Mouse (Mus musculus) G1E (cell line): ENCODE data around the gene Wdr41. TPM values are rescaled to one million over a fixed set of nuclear protein-coding genes. Genes with fewer than 3 reads are reported as not detected.

ENCODE experiments used
- ATAC-seq: 2 replicates; pipeline ENCODE4 v1.8.0; 2016; ENCODE audit warnings: mild to moderate bottlenecking; ENCODE audit not compliant: insufficient number of reproducible peaks, poor library complexity, low FRiP score, severe bottlenecking; ENCODE audit errors: extremely low read depth
- DNase-seq: peaks from one replicate; pipeline ENCODE4 v3.0.0; 2012; ENCODE audit warnings: low spot score
- H3K27me3 ChIP-seq: 2 replicates; pipeline ENCODE4 v1.6.1; 2012; ENCODE audit warnings: mild to moderate bottlenecking, low read length, inconsistent platforms; ENCODE audit not compliant: insufficient read depth
- H3K36me3 ChIP-seq: replicated peaks from 2 replicates; pipeline ENCODE3; 2012; ENCODE audit warnings: mild to moderate bottlenecking, inconsistent platforms
- H3K4me1 ChIP-seq: 2 replicates; pipeline ENCODE4 v1.6.1; 2012; ENCODE audit warnings: low read depth, low read length, inconsistent platforms, mixed read lengths; ENCODE audit not compliant: insufficient read depth
- H3K4me3 ChIP-seq: 2 replicates; pipeline ENCODE4 v1.5.1; 2012; ENCODE audit warnings: low read depth, mild to moderate bottlenecking, inconsistent platforms, low read length, moderate library complexity, mixed read lengths
- H3K9me3 ChIP-seq: replicated peaks from 2 replicates; pipeline ENCODE4 v1.6.1; 2012; ENCODE audit warnings: inconsistent platforms
- CTCF ChIP-seq: IDR thresholded peaks from 2 replicates; pipeline ENCODE4 v1.5.1; 2012; ENCODE audit warnings: low read depth, low read length, inconsistent platforms, mixed read lengths
- GATA1 ChIP-seq: IDR thresholded peaks from 2 replicates; pipeline ENCODE4 v1.6.1; 2012; ENCODE audit warnings: borderline replicate concordance, low read length, inconsistent platforms, mixed read lengths
- GATA2 ChIP-seq: IDR thresholded peaks from 2 replicates; pipeline ENCODE4 v1.6.1; 2012; ENCODE audit warnings: low read depth, low read length, inconsistent platforms, borderline replicate concordance
- POLR2AphosphoS5 ChIP-seq: IDR thresholded peaks from 2 replicates; pipeline ENCODE4 v1.6.1; 2012; ENCODE audit warnings: low read depth, low read length, inconsistent platforms; ENCODE audit not compliant: insufficient replicate concordance
- TAL1 ChIP-seq: conservative IDR thresholded peaks from 2 replicates; pipeline ENCODE4 v1.6.1; 2012; ENCODE audit warnings: low read depth, low read length, inconsistent platforms, mixed read lengths
- polyA plus RNA-seq: library from polyadenylated mRNA; stranded (reverse); fragments of >175 nt; gene quantifications from 2 replicates; pipeline ENCODE4 v1.2.3, GENCODE M21; 2012
- total RNA-seq, 2 experiments: library from RNA; stranded (forward) in 1 of 2; stranded (reverse) in 1 of 2; fragments of 200-1000 nt in 1 of 2; fragments of >200 nt in 1 of 2; fragmentation: Nextera tagmentation in 1 of 2; gene quantifications; 2 replicates each; pipeline ENCODE4 v1.2.3; 2014 to 2017

Wdr41 gene
- total and polyA plus RNA-seq, 3 experiments = 5.3 to 26.2 (median 15.7) TPM

DNA sequence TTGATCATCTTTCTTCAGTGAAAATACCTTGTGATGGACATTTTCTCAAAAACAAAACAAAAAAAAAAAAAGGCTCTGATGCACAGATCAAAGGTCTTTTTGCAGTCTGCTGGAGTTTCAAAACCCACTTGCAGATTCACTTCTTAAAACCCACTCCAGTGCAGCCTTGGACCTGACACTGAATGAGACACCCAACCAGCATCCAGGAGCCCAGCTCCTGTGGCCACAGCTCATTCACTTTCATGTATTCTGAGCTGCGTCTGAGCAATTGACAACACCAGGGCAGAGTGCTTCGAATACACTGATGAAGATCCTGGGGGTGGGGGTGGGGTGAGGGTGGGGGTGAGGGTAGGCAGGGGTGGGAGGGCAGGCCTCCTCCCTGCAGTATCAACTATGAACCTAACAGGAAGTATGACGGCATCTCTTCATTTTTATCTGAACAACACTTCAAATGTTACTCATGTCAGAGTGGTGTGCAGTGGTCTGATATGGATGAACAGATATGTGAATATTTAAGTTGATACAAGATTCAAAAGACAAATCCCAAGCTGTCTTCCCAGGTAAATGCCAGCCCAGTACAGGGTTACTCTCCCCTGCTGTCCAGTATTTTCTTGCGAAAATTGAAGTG is 87.4 kb downstream of the Wdr41 start:
- ATAC-seq (no peak), DNase-seq (no peak)
- H3K9me3 ChIP-seq = no peaks in the 10 kb centered on the region
- no peaks in the 10 kb centered on the region for H3K36me3 ChIP-seq
- H3K27me3 ChIP-seq = peaks cover 9% of the 10 kb centered on the region
- H3K4me3 ChIP-seq = no peak overlapping the region
- H3K4me1 ChIP-seq = no peaks in the 10 kb centered on the region
- TF ChIP-seq GATA2 (no peak), GATA1 (no peak), CTCF (no peak), POLR2AphosphoS5 (no peak), TAL1 (no peak)

DNA sequence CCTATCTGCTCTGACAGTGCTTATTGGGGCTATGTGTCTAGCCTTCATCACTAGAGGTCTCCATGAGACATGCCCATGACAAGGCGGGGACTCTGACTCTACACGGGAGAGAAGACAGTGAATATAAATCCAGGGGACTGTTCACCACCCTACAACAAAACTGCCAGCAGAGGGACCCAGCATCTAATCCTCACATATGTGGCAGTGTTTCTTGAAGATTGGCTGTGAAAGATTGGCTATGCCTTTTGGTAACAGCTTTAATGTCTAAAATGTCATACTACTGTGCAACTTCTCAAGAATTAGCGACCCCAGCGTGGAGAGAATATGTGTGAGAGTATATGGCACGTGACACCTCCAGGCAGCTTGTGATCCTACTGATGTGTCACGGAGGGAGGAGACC is 91.7 kb downstream of the Wdr41 start:
- Histone ChIP-seq H3K4me1 (no peaks in the 10 kb centered on the region), H3K4me3 (no peak overlapping the region), H3K36me3 (no peaks in the 10 kb centered on the region), H3K9me3 (no peaks in the 10 kb centered on the region), H3K27me3 (peaks cover 6% of the 10 kb centered on the region)
- no peak for DNase-seq
- TF ChIP-seq CTCF (no peak), GATA2 (no peak), POLR2AphosphoS5 (no peak), GATA1 (no peak), TAL1 (no peak)
- no peak; the same call in 1 of the 2 replicates for ATAC-seq

DNA sequence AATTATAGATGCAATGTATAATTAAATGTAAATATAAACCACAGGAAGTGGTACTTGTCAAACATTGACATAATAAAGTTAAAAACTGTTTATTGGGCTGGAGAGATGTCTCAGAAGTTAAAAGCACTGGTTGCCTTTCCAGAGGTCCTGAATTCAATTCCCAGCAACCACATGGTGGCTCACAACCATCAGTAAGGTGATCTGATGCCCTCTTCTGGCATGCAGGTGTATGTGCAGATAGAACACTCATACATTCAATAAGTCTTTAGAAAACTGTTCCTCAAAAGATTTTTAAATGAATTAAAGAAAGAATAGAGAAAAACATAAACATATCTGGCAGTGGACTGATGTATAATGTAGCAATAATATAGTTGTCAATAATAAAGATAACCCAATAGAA is 94.1 kb downstream of the Wdr41 start:
- Histone ChIP-seq H3K4me1 (no peaks in the 10 kb centered on the region), H3K36me3 (no peaks in the 10 kb centered on the region), H3K9me3 (no peaks in the 10 kb centered on the region), H3K4me3 (no peak overlapping the region), H3K27me3 (peaks cover 25% of the 10 kb centered on the region)
- ATAC-seq (no peak), DNase-seq (no peak)
- TF ChIP-seq CTCF (no peak), POLR2AphosphoS5 (no peak), TAL1 (no peak)

Other genes with a start within 250 kb of the Wdr41 start
- 35.0 and 47.7 TPM in 2 replicates for gene Tbca, start 187.4 kb upstream of the Wdr41 start, total RNA-seq (2014; fragmentation: Nextera tagmentation)
- gene Tbca, start 187.4 kb upstream of the Wdr41 start, total RNA-seq (2017) = 176 and 180 TPM in 2 replicates
- 9.4 and 14.2 TPM in 2 replicates for gene Tbca, start 187.4 kb upstream of the Wdr41 start, polyA plus RNA-seq
- gene Otp, start 100.7 kb upstream of the Wdr41 start, total RNA-seq (2014; fragmentation: Nextera tagmentation) = not detected in 2 replicates
- 0.06 TPM in 1 of 2 replicates, not detected in the other for gene Otp, start 100.7 kb upstream of the Wdr41 start, total RNA-seq (2017)
- gene Otp, start 100.7 kb upstream of the Wdr41 start, polyA plus RNA-seq = 0.02 TPM in 1 of 2 replicates, not detected in the other